Mouse (Mus musculus): ENCODE measurements around the gene Ago3. TPM values are rescaled to one million over a fixed set of nuclear protein-coding genes. Genes with fewer than 3 reads are reported as not detected.

Ago3 gene
- total and polyA plus RNA-seq, 3 experiments: 5.3 to 6.7 (median 5.3) TPM

DNA sequence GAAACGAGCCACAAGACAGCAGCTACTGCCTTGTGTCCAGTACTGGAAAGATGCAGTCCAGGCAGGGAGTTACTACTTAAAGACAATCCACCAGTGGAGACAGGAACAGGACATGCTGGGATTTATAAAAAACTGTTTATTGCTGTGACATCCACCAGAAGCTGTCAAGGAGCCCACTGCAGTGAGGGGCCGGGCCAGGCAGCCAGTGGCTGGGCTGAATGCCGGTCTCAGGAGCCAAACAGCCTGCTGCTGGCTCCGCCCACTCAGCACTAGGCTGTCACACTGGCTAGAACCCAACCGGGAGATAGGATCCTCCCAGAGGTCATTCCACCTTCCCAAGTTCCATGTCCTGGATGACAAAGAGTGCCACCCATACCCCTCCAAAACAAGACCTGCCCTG, 113.4 kb downstream of the Ago3 start:
- H3K36me3 ChIP-seq (replicated peaks in 1 of 2; ENCODE audit: control insufficient read depth in 1 of 2, insufficient read depth in 1 of 2, low read length in 1 of 2): peaks cover 37 to 66% of the 10 kb centered on the region in 2 experiments
- dilution Hi-C loops (cut with MboI; ENCODE audit: extremely low pct_ligation_motif_present, extremely low pct_unique_long_range_greater_than_20kb, low sequenced_read_pairs): no loop called here
- H3K9me3 ChIP-seq (replicated peaks; ENCODE audit: low read length): no peaks in the 10 kb centered on the region
- H3K27ac ChIP-seq (ENCODE audit: insufficient read depth, low read depth): no peak overlapping the region
- in situ Hi-C loops (cut with MboI; ENCODE audit: low pct_ligation_motif_present, low pct_unique_long_range_greater_than_20kb, low sequenced_read_pairs): no loop called here
- peaks cover 11% of the 10 kb centered on the region for H3K79me2 ChIP-seq (replicated peaks; ENCODE audit: control insufficient read depth, extremely low read depth, insufficient read depth, poor library complexity, severe bottlenecking)
- no peak overlapping the region for H3K9ac ChIP-seq (ENCODE audit: insufficient read depth, low read depth)
- DNase-seq (ENCODE audit: extremely low read depth): no peak
- H3K27me3 ChIP-seq (replicated peaks): no peaks in the 10 kb centered on the region
- TF ChIP-seq MXI1 (IDR thresholded peaks at IDR 0.05; ENCODE audit: low read depth, low read length) (no peak), ZKSCAN1 (IDR thresholded peaks at IDR 0.05; ENCODE audit: borderline replicate concordance, low read depth, low read length) (no peak), MAFK (IDR thresholded peaks at IDR 0.05; ENCODE audit: insufficient replicate concordance, low read length) (no peak), USF2 (conservative IDR thresholded peaks at IDR 0.05; ENCODE audit: low read depth, low read length) (no peak), MAZ (IDR thresholded peaks at IDR 0.05; ENCODE audit: low read depth, low read length) (no peak), USF1 (IDR thresholded peaks at IDR 0.05; ENCODE audit: low read depth, low read length) (no peak), CHD2 (IDR thresholded peaks at IDR 0.05; ENCODE audit: low read length) (no peak), TBP (conservative IDR thresholded peaks at IDR 0.05; ENCODE audit: low read depth, low read length) (no peak), BHLHE40 (IDR thresholded peaks at IDR 0.05; ENCODE audit: low read depth, low read length) (no peak), GABPA (IDR thresholded peaks at IDR 0.05; ENCODE audit: insufficient replicate concordance, low read depth, low read length) (no peak), UBTF (IDR thresholded peaks at IDR 0.05; ENCODE audit: low read depth, low read length) (no peak), MYC (IDR thresholded peaks at IDR 0.05; ENCODE audit: low read depth, low read length) (no peak)
- peaks cover 4 to 14% of the 10 kb centered on the region in 2 experiments; a peak in 3 of 4 replicates for H3K4me1 ChIP-seq (ENCODE audit: control insufficient read depth in 1 of 2, insufficient read depth in 2 of 2)
- no peak overlapping the region for H3K4me2 ChIP-seq (ENCODE audit: insufficient read depth, low read depth, poor library complexity, severe bottlenecking)
- no peak overlapping the region for H3K4me3 ChIP-seq (replicated peaks in 1 of 3; ENCODE audit: low read depth in 2 of 3, low read length in 2 of 3, poor library complexity in 1 of 3)

DNA sequence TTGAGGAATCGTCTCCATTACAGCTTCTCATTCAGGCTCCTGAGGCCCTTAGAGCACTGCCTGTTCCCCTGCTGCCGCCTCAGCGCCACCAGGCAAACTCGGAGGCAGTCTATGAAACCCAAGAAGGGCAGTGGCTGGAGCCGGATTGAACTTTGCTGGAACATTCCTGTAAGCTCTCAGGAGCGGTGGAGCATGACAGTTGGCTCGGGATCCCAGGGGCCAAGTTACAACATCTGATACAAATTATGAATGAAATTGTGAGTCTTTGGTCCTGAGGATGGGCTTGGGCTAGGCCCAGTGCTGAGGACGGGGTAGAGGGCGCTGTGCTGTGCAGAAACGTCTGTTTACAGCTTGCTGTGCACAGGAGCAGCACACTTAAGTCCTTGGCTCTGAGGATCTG, 115.0 kb downstream of the Ago3 start:
- in situ Hi-C loops (cut with MboI; ENCODE audit: low pct_ligation_motif_present, low pct_unique_long_range_greater_than_20kb, low sequenced_read_pairs) (no loop called here), dilution Hi-C loops (cut with MboI; ENCODE audit: extremely low pct_ligation_motif_present, extremely low pct_unique_long_range_greater_than_20kb, low sequenced_read_pairs) (no loop called here)
- H3K27ac ChIP-seq (ENCODE audit: insufficient read depth, low read depth): no peak overlapping the region

DNA sequence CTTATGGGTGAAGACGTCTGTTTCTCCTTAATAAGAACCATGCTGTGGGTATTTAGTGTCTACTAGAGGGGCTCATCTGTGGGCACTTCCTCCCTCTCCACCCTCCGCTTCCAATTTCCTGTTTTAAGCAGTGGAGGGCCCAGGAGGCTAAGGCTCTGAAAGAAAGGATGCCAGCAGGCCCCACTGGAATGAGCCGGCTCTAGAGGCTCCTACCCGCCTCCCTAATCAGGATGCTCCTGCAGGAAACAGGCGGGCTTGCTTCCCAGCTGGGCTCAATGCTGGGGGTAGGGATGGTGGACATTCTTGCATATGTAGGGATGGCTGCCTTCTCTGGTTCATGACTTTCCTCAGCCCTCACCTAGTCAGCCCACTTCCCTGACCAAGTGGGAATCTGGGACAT, 116.2 kb downstream of the Ago3 start:
- peaks cover 34 to 51% of the 10 kb centered on the region in 2 experiments for H3K36me3 ChIP-seq (replicated peaks in 1 of 2; ENCODE audit: control insufficient read depth in 1 of 2, insufficient read depth in 1 of 2, low read length in 1 of 2)
- no peak overlapping the region for H3K4me2 ChIP-seq (ENCODE audit: insufficient read depth, low read depth, poor library complexity, severe bottlenecking)
- TF ChIP-seq NRF1 (IDR thresholded peaks at IDR 0.05; ENCODE audit: low read depth, low read length): no peak
- TF ChIP-seq POLR2AphosphoS2 (IDR thresholded peaks at IDR 0.05; ENCODE audit: low read depth, low read length): no peak
- no peak for TF ChIP-seq UBTF (IDR thresholded peaks at IDR 0.05; ENCODE audit: low read depth, low read length)
- peaks cover 0 to 4% of the 10 kb centered on the region in 2 experiments; a peak in 3 of 4 replicates for H3K4me1 ChIP-seq (ENCODE audit: control insufficient read depth in 1 of 2, insufficient read depth in 2 of 2)
- no peak overlapping the region for H3K4me3 ChIP-seq (replicated peaks in 1 of 3; ENCODE audit: low read depth in 2 of 3, low read length in 2 of 3, poor library complexity in 1 of 3)
- in situ Hi-C loops (cut with MboI; ENCODE audit: low pct_ligation_motif_present, low pct_unique_long_range_greater_than_20kb, low sequenced_read_pairs): no loop called here
- no peaks in the 10 kb centered on the region for H3K79me2 ChIP-seq (replicated peaks; ENCODE audit: control insufficient read depth, extremely low read depth, insufficient read depth, poor library complexity, severe bottlenecking)
- H3K9me3 ChIP-seq (replicated peaks; ENCODE audit: low read length): no peaks in the 10 kb centered on the region
- no peak overlapping the region for H3K27ac ChIP-seq (ENCODE audit: insufficient read depth, low read depth)
- dilution Hi-C loops (cut with MboI; ENCODE audit: extremely low pct_ligation_motif_present, extremely low pct_unique_long_range_greater_than_20kb, low sequenced_read_pairs): no loop called here
- no peak for DNase-seq (ENCODE audit: extremely low read depth)
- H3K27me3 ChIP-seq (replicated peaks): no peaks in the 10 kb centered on the region
- no peak overlapping the region for H3K9ac ChIP-seq (ENCODE audit: insufficient read depth, low read depth)

More for the DNA sequence above, 115.0 kb downstream of the Ago3 start:
- TF ChIP-seq CTCF (conservative IDR thresholded peaks at IDR 0.05 in 1 of 2, IDR thresholded peaks at IDR 0.05 in 1 of 2; ENCODE audit: low read depth in 2 of 2, low read length in 2 of 2) (no peak), GABPA (IDR thresholded peaks at IDR 0.05; ENCODE audit: insufficient replicate concordance, low read depth, low read length) (no peak), ZMIZ1 (IDR thresholded peaks at IDR 0.05; ENCODE audit: low read depth, low read length) (no peak), NRF1 (IDR thresholded peaks at IDR 0.05; ENCODE audit: low read depth, low read length) (no peak)
- Histone ChIP-seq H3K9me3 (replicated peaks; ENCODE audit: low read length) (no peaks in the 10 kb centered on the region), H3K36me3 (replicated peaks in 1 of 2; ENCODE audit: control insufficient read depth in 1 of 2, insufficient read depth in 1 of 2, low read length in 1 of 2) (peaks cover 37 to 60% of the 10 kb centered on the region in 2 experiments), H3K27me3 (replicated peaks) (no peaks in the 10 kb centered on the region), H3K9ac (ENCODE audit: insufficient read depth, low read depth) (no peak overlapping the region), H3K79me2 (replicated peaks; ENCODE audit: control insufficient read depth, extremely low read depth, insufficient read depth, poor library complexity, severe bottlenecking) (no peaks in the 10 kb centered on the region), H3K4me2 (ENCODE audit: insufficient read depth, low read depth, poor library complexity, severe bottlenecking) (no peak overlapping the region), H3K4me3 (replicated peaks in 1 of 3; ENCODE audit: low read depth in 2 of 3, low read length in 2 of 3, poor library complexity in 1 of 3) (no peak overlapping the region), H3K4me1 (ENCODE audit: control insufficient read depth in 1 of 2, insufficient read depth in 2 of 2) (peaks cover 0 to 7% of the 10 kb centered on the region in 2 experiments; a peak in 3 of 4 replicates)
- DNase-seq (ENCODE audit: extremely low read depth): no peak

Measured in CH12.LX (cell line).